Mouse (Mus musculus) ES-E14 (cell line): Measurements from ENCODE around the gene Zfand4.

Source experiments
- HCFC1 ChIP-seq: IDR thresholded peaks from 2 replicates; pipeline ENCODE4 v1.6.1; 2012; ENCODE audit warnings: low read length, inconsistent platforms, borderline replicate concordance; ENCODE audit not compliant: insufficient read depth
- MAFK ChIP-seq: IDR thresholded peaks from 2 replicates; pipeline ENCODE4 v1.6.1; 2014; ENCODE audit warnings: mild to moderate bottlenecking, low read depth, low read length, inconsistent platforms; ENCODE audit not compliant: insufficient read depth

- TF ChIP-seq HCFC1: no peak
- no peak for TF ChIP-seq MAFK
Observed at GRCm38 (mm10) chr6:116278679-116279317, 14.8 kb downstream of the Zfand4 start.
